Comparison of ENCODE assay signal across 8 mouse cellular contexts in the genomic region with DNA sequence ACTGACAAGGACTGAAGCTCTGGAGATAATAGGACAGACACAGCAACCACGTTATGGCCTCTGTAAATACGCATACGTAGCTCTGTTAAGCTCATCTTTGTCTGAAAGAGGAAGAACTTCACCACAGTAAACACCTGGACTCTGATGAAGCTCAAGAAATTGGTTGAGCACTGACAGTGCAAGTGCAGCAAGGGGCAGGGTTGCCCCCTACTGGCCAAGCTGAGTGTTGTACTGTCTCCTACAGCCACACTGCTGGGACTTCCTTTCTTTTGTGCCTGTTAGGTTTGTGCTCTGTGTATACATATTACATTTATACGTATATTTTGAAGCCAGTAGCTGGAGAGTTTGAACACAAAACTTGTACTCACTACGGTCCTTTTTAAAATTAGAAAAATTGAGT. TPM values are rescaled to one million over a fixed set of nuclear protein-coding genes. Genes with fewer than 3 reads are reported as not detected.
DNase-seq lines count a peak whose midpoint lies in the region; ATAC-seq lines count a peak whose summit lies in the region.

No protein-coding gene starts in this region.

- H3K4me3 ChIP-seq in midbrain, embryonic 11.5 days (ENCODE audit: low read depth, low read length), result no peak overlapping the region
- H3K4me3 ChIP-seq in midbrain, embryonic 10.5 days, result no peak overlapping the region

- no peak overlapping the region for H3K4me2 ChIP-seq in midbrain, embryonic 11.5 days

- no peaks in the 10 kb centered on the region for H3K36me3 ChIP-seq in midbrain, embryonic 11.5 days (ENCODE audit: control insufficient read depth, insufficient read depth, low read length)
- H3K36me3 ChIP-seq in midbrain, embryonic 10.5 days, result no peaks in the 10 kb centered on the region

- peak; percentile 92 for ATAC-seq in frontal cortex, adult (ENCODE audit: low TSS enrichment)
- ATAC-seq in midbrain, embryonic 11.5 days (ENCODE audit: low FRiP score), result 0 out of 2 replicates have a peak, but pooled peaks have one; percentile 48

- no peaks in the 10 kb centered on the region for H3K9me3 ChIP-seq in midbrain, embryonic 11.5 days (ENCODE audit: control insufficient read depth, low read length)
- no peaks in the 10 kb centered on the region for H3K9me3 ChIP-seq in midbrain, embryonic 10.5 days (replicated peaks)

- no peak overlapping the region for H3K27ac ChIP-seq in midbrain, embryonic 11.5 days (ENCODE audit: low read depth, low read length)
- no peak overlapping the region for H3K27ac ChIP-seq in midbrain, embryonic 10.5 days (replicated peaks)

- no peak for DNase-seq in frontal cortex, postnatal 10 days (ENCODE audit: low spot score in 2 of 2)
- no peak for DNase-seq in midbrain, embryonic 11.5 days (ENCODE audit: low spot score, missing footprints)
- no peak for DNase-seq in midbrain, embryonic 10.5 days (ENCODE audit: low spot score)
- peak; percentile 13 for DNase-seq in WW6 (ENCODE audit: low read depth, low spot score)
- peak; percentile 3 for DNase-seq in kidney, postnatal 14 days
- DNase-seq in testis, postnatal 10 days (ENCODE audit: low spot score), result peak; percentile 44
- no peak for DNase-seq in urinary bladder, postnatal 4 days (ENCODE audit: low spot score in 2 of 2)

- 42% methylated on average over 5 of the region's 5 CpGs for WGBS in midbrain, embryonic 11.5 days
- WGBS in midbrain, embryonic 10.5 days, result 53% methylated on average over 5 of the region's 5 CpGs

- H3K27me3 ChIP-seq in midbrain, embryonic 11.5 days (ENCODE audit: control insufficient read depth, insufficient read depth, low read length), result no peaks in the 10 kb centered on the region
- no peaks in the 10 kb centered on the region for H3K27me3 ChIP-seq in midbrain, embryonic 10.5 days (ENCODE audit: low read depth, poor library complexity, severe bottlenecking)

- no peak overlapping the region for H3K9ac ChIP-seq in midbrain, embryonic 11.5 days (ENCODE audit: low read length)

- no peaks in the 10 kb centered on the region for H3K4me1 ChIP-seq in midbrain, embryonic 11.5 days (ENCODE audit: control insufficient read depth, insufficient read depth, low read length)
- no peaks in the 10 kb centered on the region for H3K4me1 ChIP-seq in midbrain, embryonic 10.5 days

RNA-seq across cellular contexts. Expression of gene Mup21, which starts 26.6 kb away (rescaled TPM):
- polyA plus RNA-seq in midbrain, embryonic 11.5 days (2014; fragmentation: Nextera tagmentation; extraction: Ambion mirVana), result not detected in 2 replicates
- not detected in 2 replicates for polyA plus RNA-seq in midbrain, embryonic 10.5 days (2016; fragmentation: Nextera tagmentation; extraction: Ambion mirVana)

RNA-seq across cellular contexts. Expression of gene Zfp37, which starts 53.6 kb away (rescaled TPM):
- 29.3 and 35.7 TPM in 2 replicates for polyA plus RNA-seq in midbrain, embryonic 11.5 days (2014; fragmentation: Nextera tagmentation; extraction: Ambion mirVana)
- 20.3 and 28.2 TPM in 2 replicates for polyA plus RNA-seq in midbrain, embryonic 10.5 days (2016; fragmentation: Nextera tagmentation; extraction: Ambion mirVana)

Comparison
In these comparisons a context has a peak if more than half of its experiments do, and no peak if none do; other contexts are left out.
1. DNase-seq: peak in WW6 (single experiment), kidney, postnatal 14 days (single experiment) and testis, postnatal 10 days (single experiment); none in frontal cortex, postnatal 10 days (0 of 2), midbrain, embryonic 11.5 days (single experiment), midbrain, embryonic 10.5 days (single experiment) and urinary bladder, postnatal 4 days (0 of 2).